Mouse (Mus musculus): ENCODE data around the gene Gm21704. TPM values are rescaled to one million over a fixed set of nuclear protein-coding genes. Genes with fewer than 3 reads are reported as not detected.

Gm21704 gene
- not detected for total RNA-seq (2023)

GRCm38 (mm10) chrY:3410067-3410466, at the start of gene Gm21704, which contains the start of gene Gm21708:
TSS of gene Gm21704 (minus strand) at chrY:3410167.
TSS of gene Gm21708 (minus strand) at chrY:3410167.

DNA sequence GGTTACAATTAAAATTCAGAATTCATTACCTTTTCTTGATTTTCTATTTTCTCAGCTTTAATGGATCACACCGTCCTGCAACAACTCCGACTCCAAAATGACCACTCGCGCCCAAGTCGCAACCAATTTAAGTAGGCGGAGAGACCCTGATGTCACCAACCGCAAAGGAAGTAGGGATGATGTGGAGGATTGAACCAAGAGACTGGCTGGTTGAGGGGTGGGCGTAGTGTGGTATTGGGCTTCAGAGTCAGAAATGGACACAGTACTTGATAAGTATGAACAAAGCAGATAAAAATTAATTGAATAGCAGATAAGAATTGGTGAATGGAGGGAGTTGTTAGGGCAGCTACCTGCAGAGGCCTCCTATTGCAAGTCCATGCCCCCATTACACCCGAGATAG, 64.7 kb downstream of the Gm21704 start, which contains the start of gene Gm21693:
Gm21693 (minus strand) TSS at position 101 of the 400 bp plus-strand sequence.

Other genes with a start within 250 kb of the Gm21704 start
- gene Gm21677, start 103.7 kb downstream of the Gm21704 start, total RNA-seq (2023): not detected
- gene Gm21693, start 64.8 kb downstream of the Gm21704 start, total RNA-seq (2023): not detected
- not detected for gene Gm21708, start within 50 bp of the Gm21704 start, total RNA-seq (2023)

Measured in neutrophil, adult 59 days (primary cell).